Mouse (Mus musculus) liver, postnatal 0 days (tissue): ENCODE data around the gene Bex6. TPM values are rescaled to one million over a fixed set of nuclear protein-coding genes. Genes with fewer than 3 reads are reported as not detected.

Experiments
- ATAC-seq: fragments of 200-750 bp; cut with Nextera tagmentation; 2 replicates; pipeline ENCODE4 v1.8.0; 2017; ENCODE audit warnings: mild to moderate bottlenecking, moderate library complexity
- DNase-seq: peaks from one replicate; pipeline ENCODE4 v3.0.0-alpha.2; 2016
- H3K27ac ChIP-seq: fragments of 300-500 bp; sonication (generic); 2 replicates; pipeline ENCODE4 v1.5.1; 2014; ENCODE audit warnings: antibody characterized with exemption, moderate library complexity, mild to moderate bottlenecking, low read depth
- H3K27me3 ChIP-seq: fragments of 300-500 bp; sonication (generic); 2 replicates; pipeline ENCODE4 v1.6.1; 2014; ENCODE audit warnings: low read length, control low read depth, mixed read lengths; ENCODE audit not compliant: insufficient read depth
- H3K36me3 ChIP-seq: fragments of 300-500 bp; sonication (generic); replicated peaks from 2 replicates; pipeline ENCODE4 v1.6.1; 2014; ENCODE audit warnings: mild to moderate bottlenecking, control low read depth, low read length, moderate library complexity, mixed read lengths; ENCODE audit not compliant: insufficient read depth
- H3K4me1 ChIP-seq: fragments of 300-500 bp; sonication (generic); 2 replicates; pipeline ENCODE4 v1.6.1; 2014; ENCODE audit warnings: antibody characterized with exemption, mild to moderate bottlenecking, control low read depth; ENCODE audit not compliant: insufficient read depth
- H3K4me2 ChIP-seq: fragments of 300-500 bp; sonication (generic); 2 replicates; pipeline ENCODE4 v1.6.1; 2014; ENCODE audit warnings: low read depth, mild to moderate bottlenecking, low read length, moderate library complexity, mixed read lengths
- H3K4me3 ChIP-seq: fragments of 300-500 bp; sonication (generic); 2 replicates; pipeline ENCODE4 v1.5.1; 2014; ENCODE audit warnings: low read depth, low read length
- H3K9ac ChIP-seq: fragments of 300-500 bp; sonication (generic); replicated peaks from 2 replicates; pipeline ENCODE4 v1.6.1; 2014; ENCODE audit warnings: mild to moderate bottlenecking, moderate library complexity
- H3K9me3 ChIP-seq: fragments of 300-500 bp; sonication (generic); 2 replicates; pipeline ENCODE4 v1.6.1; 2016; ENCODE audit warnings: mild to moderate bottlenecking, control low read depth, low read length, mixed read lengths
- CTCF ChIP-seq: sonication (generic); IDR thresholded peaks from 2 replicates; pipeline ENCODE4 v1.5.1; 2016; ENCODE audit warnings: antibody characterized with exemption, low read depth
- EP300 ChIP-seq: IDR thresholded peaks from 2 replicates; pipeline ENCODE4 v1.6.1; 2016; ENCODE audit warnings: antibody characterized with exemption, low read depth, mild to moderate bottlenecking
- WGBS: fragments of 180-500 bp; shearing (Covaris S2); extraction: QIAGEN DNeasy Blood & Tissue Kit; methylation state at CpG from one replicate; pipeline ENCODE4 v1.1.7; 2014; ENCODE audit not compliant: insufficient replicate concordance; 5-methylcytosine and 5-hydroxymethylcytosine counted together
- polyA plus RNA-seq: library from polyadenylated mRNA; unstranded; fragments of >200 nt; fragmentation: Nextera tagmentation; extraction: Ambion mirVana; gene quantifications from 2 replicates; pipeline ENCODE4 v1.2.1, GENCODE M21; 2015

Bex6 gene
- polyA plus RNA-seq, 1 experiment from 2014 or later, result 1.2 TPM

- H3K4me3 ChIP-seq, result no peak overlapping the region
- WGBS, result 66% methylated on average over 3 of the region's 3 CpGs
- no peak overlapping the region for H3K9ac ChIP-seq
- ATAC-seq (no peak), DNase-seq (no peak)
- H3K27me3 ChIP-seq, result no peaks in the 10 kb centered on the region
- H3K36me3 ChIP-seq, result peaks cover 21% of the 10 kb centered on the region
- H3K27ac ChIP-seq, result peak overlapping the region; percentile 22; the same call in 1 of the 2 replicates
- no peak for TF ChIP-seq EP300
- TF ChIP-seq CTCF, result no peak
- no peaks in the 10 kb centered on the region for H3K9me3 ChIP-seq
- peaks cover 14% of the 10 kb centered on the region; the same call in 1 of the 2 replicates for H3K4me1 ChIP-seq
- H3K4me2 ChIP-seq, result peak overlapping the region; percentile 13; the same call in 1 of the 2 replicates
Observed at GRCm38 (mm10) chr16:32158966-32159365, 20.7 kb upstream of the Bex6 start.

- peak overlapping the region; percentile 41 for H3K4me2 ChIP-seq
- no peaks in the 10 kb centered on the region for H3K27me3 ChIP-seq
- no peak overlapping the region for H3K4me3 ChIP-seq
- H3K27ac ChIP-seq, result 0 out of 2 replicates have a peak overlapping the region, but pooled peaks have one; percentile 0
- H3K36me3 ChIP-seq, result peaks cover 6% of the 10 kb centered on the region
- no peak for TF ChIP-seq CTCF
- TF ChIP-seq EP300, result no peak
- no peak for ATAC-seq
- DNase-seq, result no peak
- H3K9me3 ChIP-seq, result no peaks in the 10 kb centered on the region
- peaks cover 22% of the 10 kb centered on the region for H3K4me1 ChIP-seq
- H3K9ac ChIP-seq, result no peak overlapping the region
- WGBS, result 60% methylated on average over 9 of the region's 9 CpGs
Observed at GRCm38 (mm10) chr16:32160742-32161323, 18.8 kb upstream of the Bex6 start.

- TF ChIP-seq EP300 (no peak), CTCF (no peak)
- Histone ChIP-seq H3K4me2 (peak overlapping the region; percentile 78), H3K4me3 (peak overlapping the region; percentile 73), H3K27me3 (no peaks in the 10 kb centered on the region), H3K9ac (peak overlapping the region; percentile 81; the same call in 1 of the 2 replicates), H3K27ac (peak overlapping the region; percentile 85), H3K9me3 (no peaks in the 10 kb centered on the region), H3K4me1 (peaks cover 21% of the 10 kb centered on the region), H3K36me3 (no peaks in the 10 kb centered on the region; the same call in 1 of the 2 replicates)
- 17% methylated on average over 4 of the region's 4 CpGs for WGBS
- ATAC-seq (peak; percentile 15; the same call in 1 of the 2 replicates), DNase-seq (peak; percentile 56)
Observed at GRCm38 (mm10) chr16:32163392-32163791, 16.2 kb upstream of the Bex6 start.

- TF ChIP-seq CTCF (no peak), EP300 (no peak)
- ATAC-seq, result no peak
- Histone ChIP-seq H3K4me3 (peak overlapping the region; percentile 73), H3K9ac (peak overlapping the region; percentile 81), H3K4me1 (peaks cover 21% of the 10 kb centered on the region), H3K36me3 (no peaks in the 10 kb centered on the region; the same call in 1 of the 2 replicates), H3K4me2 (peak overlapping the region; percentile 78), H3K9me3 (no peaks in the 10 kb centered on the region), H3K27ac (peak overlapping the region; percentile 85), H3K27me3 (no peaks in the 10 kb centered on the region)
- no peak for DNase-seq
- WGBS, result 32% methylated on average over 5 of the region's 5 CpGs
Observed at GRCm38 (mm10) chr16:32163891-32164290, 15.7 kb upstream of the Bex6 start.

- Histone ChIP-seq H3K9me3 (no peaks in the 10 kb centered on the region), H3K27ac (peak overlapping the region; percentile 85), H3K4me1 (peaks cover 21% of the 10 kb centered on the region), H3K36me3 (no peaks in the 10 kb centered on the region; the same call in 1 of the 2 replicates), H3K4me2 (peak overlapping the region; percentile 78), H3K4me3 (peak overlapping the region; percentile 73), H3K27me3 (no peaks in the 10 kb centered on the region), H3K9ac (peak overlapping the region; percentile 81)
- 30% methylated on average over 19 of the region's 19 CpGs for WGBS
- TF ChIP-seq EP300 (no peak), CTCF (no peak)
- ATAC-seq (peak; percentile 25; the same call in 1 of the 2 replicates), DNase-seq (no peak)
Observed at GRCm38 (mm10) chr16:32164396-32165027, 15.1 kb upstream of the Bex6 start.

GRCm38 (mm10) chr16:32165281-32165821, 14.3 kb upstream of the Bex6 start, which contains the start of gene Nrros:
TSS of gene Nrros (minus strand) at chr16:32165594.
- WGBS, result 4% methylated on average over 25 of the region's 25 CpGs
- TF ChIP-seq EP300 (0 out of 2 replicates have a peak, but pooled peaks have one; percentile 8), CTCF (no peak)
- peaks cover 21% of the 10 kb centered on the region for H3K4me1 ChIP-seq
- H3K4me2 ChIP-seq, result peak within 1 kb of the TSS; percentile 78
- no peaks in the 10 kb centered on the region for H3K9me3 ChIP-seq
- peak; percentile 82 for ATAC-seq
- no peaks in the 10 kb centered on the region; the same call in 1 of the 2 replicates for H3K36me3 ChIP-seq
- peak within 1 kb of the TSS; percentile 73 for H3K4me3 ChIP-seq
- DNase-seq, result peak; percentile 77
- H3K27me3 ChIP-seq, result no peaks in the 10 kb centered on the region
- H3K9ac ChIP-seq, result peak within 1 kb of the TSS; percentile 81
- H3K27ac ChIP-seq, result peak within 1 kb of the TSS; percentile 85
